Mouse (Mus musculus) olfactory bulb, adult 2 months (tissue): ENCODE data around the gene Noc3l.

Experiments
- CTCF ChIP-seq: fragments of 200-500 bp; IDR thresholded peaks from 2 replicates; pipeline ENCODE4 v1.5.1; 2012; ENCODE audit warnings: low read depth, mild to moderate bottlenecking, low read length, moderate library complexity; ENCODE audit not compliant: insufficient read depth
- POLR2A ChIP-seq: fragments of 200-500 bp; IDR thresholded peaks from 2 replicates; pipeline ENCODE4 v1.6.1; 2012; ENCODE audit warnings: mild to moderate bottlenecking, low read depth, low read length, moderate library complexity; ENCODE audit not compliant: insufficient read depth

- no peak for TF ChIP-seq CTCF
- no peak for TF ChIP-seq POLR2A
These were observed 18.2 kb upstream of the Noc3l start for GRCm38 (mm10) chr19:38837171-38837641.
